Mouse (Mus musculus) forebrain, postnatal 0 days (tissue): ENCODE results near the gene Acnat1. TPM values are rescaled to one million over a fixed set of nuclear protein-coding genes. Genes with fewer than 3 reads are reported as not detected.
"Not testable (repeated sequence)": the region's sequence is repeated elsewhere in the genome, so short reads cannot be mapped to it uniquely, and the experiment has no call there.

Source experiments
- ATAC-seq: fragments of 200-750 bp; cut with Nextera tagmentation; 2 replicates; pipeline ENCODE4 v1.8.0; 2017; ENCODE audit warnings: mild to moderate bottlenecking, moderate library complexity
- DNase-seq: peaks from one replicate; pipeline ENCODE4 v3.0.0-alpha.2; 2015
- H3K27ac ChIP-seq: fragments of 300-500 bp; sonication (generic); 2 replicates; pipeline ENCODE4 v1.5.1; 2014; ENCODE audit warnings: low read depth, mild to moderate bottlenecking, antibody characterized with exemption, low read length, moderate library complexity, mixed read lengths
- H3K27me3 ChIP-seq: fragments of 300-500 bp; sonication (generic); 2 replicates; pipeline ENCODE4 v1.6.1; 2014; ENCODE audit warnings: mild to moderate bottlenecking, low read length, mixed read lengths; ENCODE audit not compliant: insufficient read depth
- H3K36me3 ChIP-seq: fragments of 300-500 bp; sonication (generic); 2 replicates; pipeline ENCODE4 v1.6.1; 2014; ENCODE audit warnings: mild to moderate bottlenecking, moderate library complexity; ENCODE audit not compliant: insufficient read depth
- H3K4me1 ChIP-seq: fragments of 300-500 bp; sonication (generic); 2 replicates; pipeline ENCODE4 v1.6.1; 2014; ENCODE audit warnings: antibody characterized with exemption; ENCODE audit not compliant: insufficient read depth
- H3K4me2 ChIP-seq: fragments of 300-500 bp; sonication (generic); 2 replicates; pipeline ENCODE4 v1.6.1; 2014; ENCODE audit warnings: low read depth, mild to moderate bottlenecking, moderate library complexity
- H3K4me3 ChIP-seq: fragments of 300-500 bp; sonication (generic); 2 replicates; pipeline ENCODE4 v1.5.1; 2014; ENCODE audit warnings: low read depth, low read length, mixed read lengths
- H3K9ac ChIP-seq: fragments of 300-500 bp; sonication (generic); 2 replicates; pipeline ENCODE4 v1.6.1; 2014; ENCODE audit warnings: mild to moderate bottlenecking
- H3K9me3 ChIP-seq: fragments of 300-500 bp; sonication (generic); 2 replicates; pipeline ENCODE4 v1.6.1; 2016; ENCODE audit warnings: low read length
- CTCF ChIP-seq: sonication (generic); IDR thresholded peaks from 2 replicates; pipeline ENCODE4 v1.5.1; 2016; ENCODE audit warnings: antibody characterized with exemption, control low read depth, low read depth
- WGBS: fragments of 180-500 bp; shearing (Covaris S2); extraction: QIAGEN DNeasy Blood & Tissue Kit; methylation state at CpG from one replicate; pipeline ENCODE4 v1.1.7; 2014; 5-methylcytosine and 5-hydroxymethylcytosine counted together
- polyA plus RNA-seq: library from polyadenylated mRNA; unstranded; fragments of >200 nt; fragmentation: Nextera tagmentation; extraction: Ambion mirVana; gene quantifications from 2 replicates; pipeline ENCODE4 v1.2.1, GENCODE M21; 2015
- total RNA-seq: library from RNA; depleted of rRNA; stranded (reverse); fragments of >200 nt; gene quantifications from 2 replicates; pipeline ENCODE4 v1.2.3, GENCODE M21; 2014; rRNA removed

The Acnat1 gene
- total and polyA plus RNA-seq, 2 experiments from 2014 or later: 0.43 TPM; not detected in 1

GRCm38 (mm10) chr4:49456171-49456570 is 17.5 kb downstream of the Acnat1 start:
- H3K4me3 ChIP-seq: no peak overlapping the region
- H3K27me3 ChIP-seq: no peaks in the 10 kb centered on the region
- no peaks in the 10 kb centered on the region for H3K36me3 ChIP-seq
- H3K9me3 ChIP-seq: no peaks in the 10 kb centered on the region
- H3K9ac ChIP-seq: no peak overlapping the region
- TF ChIP-seq CTCF: no peak
- no peak overlapping the region for H3K27ac ChIP-seq
- no peaks in the 10 kb centered on the region for H3K4me1 ChIP-seq
- WGBS: 68% methylated on average over 2 of the region's 2 CpGs
- ATAC-seq: no peak
- H3K4me2 ChIP-seq: no peak overlapping the region
- no peak for DNase-seq

GRCm38 (mm10) chr4:49451848-49452551 is 21.7 kb downstream of the Acnat1 start:
- Histone ChIP-seq H3K9me3 (no peaks in the 10 kb centered on the region), H3K9ac (no peak overlapping the region), H3K4me2 (no peak overlapping the region), H3K27ac (no peak overlapping the region), H3K4me3 (no peak overlapping the region), H3K27me3 (no peaks in the 10 kb centered on the region), H3K36me3 (no peaks in the 10 kb centered on the region), H3K4me1 (no peaks in the 10 kb centered on the region)
- ATAC-seq: no peak
- TF ChIP-seq CTCF: no peak
- 78% methylated on average over 1 of the region's 1 CpGs for WGBS
- DNase-seq: no peak

- WGBS: no CpG with 5 or more reads among the region's 1 CpGs
- not testable (repeated sequence) for H3K9me3 ChIP-seq, H3K4me1 ChIP-seq, H3K4me2 ChIP-seq, H3K27ac ChIP-seq, ATAC-seq, DNase-seq, H3K36me3 ChIP-seq, H3K9ac ChIP-seq, H3K4me3 ChIP-seq, H3K27me3 ChIP-seq
Observed at GRCm38 (mm10) chr4:49451133-49451847, 22.4 kb downstream of the Acnat1 start.

GRCm38 (mm10) chr4:49436968-49437367 is 36.7 kb downstream of the Acnat1 start:
- not testable (repeated sequence) for H3K27me3 ChIP-seq, H3K4me2 ChIP-seq, DNase-seq, H3K27ac ChIP-seq, H3K36me3 ChIP-seq, ATAC-seq, H3K9me3 ChIP-seq, H3K4me3 ChIP-seq, H3K4me1 ChIP-seq, H3K9ac ChIP-seq
- WGBS: 97% methylated on average over 3 of the region's 3 CpGs

GRCm38 (mm10) chr4:49410151-49410550 is 63.6 kb downstream of the Acnat1 start:
- H3K27ac ChIP-seq, H3K9ac ChIP-seq, H3K4me1 ChIP-seq, H3K27me3 ChIP-seq, ATAC-seq, H3K9me3 ChIP-seq, H3K4me2 ChIP-seq, DNase-seq, H3K4me3 ChIP-seq, H3K36me3 ChIP-seq: not testable (repeated sequence)
- 78% methylated on average over 2 of the region's 2 CpGs for WGBS

- not testable (repeated sequence) for H3K9me3 ChIP-seq, H3K36me3 ChIP-seq, H3K27me3 ChIP-seq, ATAC-seq, H3K4me3 ChIP-seq, H3K27ac ChIP-seq, H3K4me1 ChIP-seq, H3K9ac ChIP-seq, DNase-seq, H3K4me2 ChIP-seq
- 90% methylated on average over 5 of the region's 5 CpGs for WGBS
Observed at GRCm38 (mm10) chr4:49407957-49408356, 65.8 kb downstream of the Acnat1 start, which contains the start of gene Acnat2. Gene Acnat2, minus strand, starts transcription at chr4:49408151.

Other genes with a start within 250 kb of the Acnat1 start
- gene Acnat2, start 65.8 kb downstream of the Acnat1 start, total RNA-seq: not detected in 2 replicates
- not detected in 2 replicates for gene Acnat2, start 65.8 kb downstream of the Acnat1 start, polyA plus RNA-seq
- not detected in 2 replicates for gene Baat, start 32.6 kb upstream of the Acnat1 start, total RNA-seq
- gene Baat, start 32.6 kb upstream of the Acnat1 start, polyA plus RNA-seq: 0.10 TPM in 1 of 2 replicates, not detected in the other
- gene Mrpl50, start 47.2 kb upstream of the Acnat1 start, total RNA-seq: 49.3 and 55.2 TPM in 2 replicates
- gene Mrpl50, start 47.2 kb upstream of the Acnat1 start, polyA plus RNA-seq: 74.1 and 74.6 TPM in 2 replicates
- 9.2 and 11.3 TPM in 2 replicates for gene Zfp189, start 47.3 kb upstream of the Acnat1 start, total RNA-seq
- gene Zfp189, start 47.3 kb upstream of the Acnat1 start, polyA plus RNA-seq: 3.7 and 4.1 TPM in 2 replicates
- gene Aldob, start 75.6 kb upstream of the Acnat1 start, total RNA-seq: 0.46 and 0.57 TPM in 2 replicates
- gene Aldob, start 75.6 kb upstream of the Acnat1 start, polyA plus RNA-seq: 0.27 and 0.39 TPM in 2 replicates
- 93.2 and 98.3 TPM in 2 replicates for gene Tmem246, start 124.0 kb upstream of the Acnat1 start, total RNA-seq
- gene Tmem246, start 124.0 kb upstream of the Acnat1 start, polyA plus RNA-seq: 101 and 119 TPM in 2 replicates
- gene Rnf20, start 158.1 kb upstream of the Acnat1 start, total RNA-seq: 76.9 and 79.1 TPM in 2 replicates
- 35.6 and 44.1 TPM in 2 replicates for gene Rnf20, start 158.1 kb upstream of the Acnat1 start, polyA plus RNA-seq
- gene Ppp3r2, start 208.1 kb upstream of the Acnat1 start, total RNA-seq: 0.46 and 0.90 TPM in 2 replicates
- gene Ppp3r2, start 208.1 kb upstream of the Acnat1 start, polyA plus RNA-seq: 0.18 and 0.19 TPM in 2 replicates